Mouse (Mus musculus) layer of hippocampus, postnatal 36 days (tissue): ENCODE measurements around the gene Hhex. TPM values are rescaled to one million over a fixed set of nuclear protein-coding genes. Genes with fewer than 3 reads are reported as not detected.

Source experiments
- DNase-seq, 2 experiments: peaks; one replicate each; pipeline ENCODE4 v3.0.0; 2022
- total RNA-seq, 2 experiments: library from RNA; stranded (reverse); gene quantifications; 2 replicates each; pipeline ENCODE4 v1.2.3; 2021

Hhex gene
- total RNA-seq, 2 experiments from 2014 or later, result 1.1 to 1.2 TPM

DNA sequence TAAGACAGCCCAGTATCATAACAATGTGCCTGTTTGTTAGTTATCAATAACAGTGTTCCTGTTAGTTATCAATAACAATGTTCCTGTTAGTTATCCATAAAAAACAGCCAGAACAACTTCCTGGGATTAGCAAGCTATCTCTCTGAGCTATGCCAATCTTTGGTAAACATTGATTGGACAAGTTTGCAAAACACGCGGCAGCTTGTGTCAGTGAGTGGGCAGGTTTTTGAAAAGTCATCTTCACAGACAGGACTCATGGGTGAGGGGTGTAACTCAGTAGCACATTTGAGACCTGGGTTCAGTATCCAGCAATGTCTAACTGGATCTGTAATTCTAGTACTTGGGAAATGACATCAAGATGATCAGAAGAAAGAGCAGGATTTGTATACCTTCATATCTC, 20.9 kb downstream of the Hhex start:
- no peak for DNase-seq

DNA sequence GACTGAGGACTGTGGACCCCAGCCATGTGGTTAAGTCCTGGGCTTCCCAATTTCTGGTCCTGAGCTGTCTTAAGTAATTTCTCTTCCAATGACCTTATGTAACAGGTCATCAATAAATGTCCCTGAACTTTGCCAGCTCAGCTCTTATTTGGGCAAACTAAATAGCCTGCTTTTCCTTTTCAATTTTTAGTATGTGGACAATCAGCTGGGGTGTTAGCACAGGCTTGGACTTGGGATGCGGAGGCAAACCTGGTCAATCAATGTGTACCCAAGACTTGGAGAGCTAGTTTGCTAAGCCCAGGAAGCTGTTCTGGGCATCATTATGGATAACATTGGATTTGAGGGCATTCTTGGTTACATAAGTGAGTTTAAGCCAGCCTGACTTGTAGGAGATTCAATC, 21.4 kb downstream of the Hhex start:
- no peak for DNase-seq

DNA sequence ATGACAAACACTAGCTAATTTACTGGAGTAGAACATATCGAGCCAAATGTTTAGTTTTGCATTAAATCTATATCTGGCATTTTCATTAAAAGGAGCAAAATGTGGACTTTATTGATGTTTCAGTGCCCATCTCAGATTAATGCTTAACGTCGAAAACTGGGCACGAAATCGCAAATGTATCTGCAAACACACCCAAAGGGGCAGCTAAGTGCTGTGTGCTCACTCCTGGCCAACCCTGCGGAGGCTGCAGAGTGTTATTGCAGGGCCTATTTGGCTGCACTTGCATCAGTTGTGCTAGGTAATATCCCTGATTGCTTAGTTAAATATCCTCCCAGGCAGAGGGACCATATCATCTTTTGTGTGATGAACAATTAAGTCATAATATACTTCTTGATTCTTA, 23.4 kb downstream of the Hhex start:
- no peak for DNase-seq

DNA sequence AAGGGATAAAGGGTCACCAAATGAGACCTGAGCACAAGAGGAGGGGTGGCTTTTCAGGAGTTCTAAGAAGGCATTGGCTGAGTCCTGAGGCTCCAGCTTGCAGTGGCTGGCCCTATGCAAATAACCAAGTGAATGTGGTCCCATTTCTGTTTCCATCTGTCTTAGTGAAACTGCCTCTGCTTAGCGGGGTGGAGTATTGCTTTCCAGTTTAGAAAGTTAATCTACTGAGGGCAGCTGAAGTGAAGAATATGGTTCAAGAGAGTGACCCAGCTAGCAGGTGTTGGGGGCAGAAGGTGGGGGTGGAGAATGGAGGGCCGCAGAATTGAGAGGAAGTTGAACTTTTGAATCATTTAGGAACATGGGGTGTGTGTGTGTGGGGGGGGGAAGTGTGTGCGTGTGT, 31.8 kb downstream of the Hhex start:
- DNase-seq, result no peak

DNA sequence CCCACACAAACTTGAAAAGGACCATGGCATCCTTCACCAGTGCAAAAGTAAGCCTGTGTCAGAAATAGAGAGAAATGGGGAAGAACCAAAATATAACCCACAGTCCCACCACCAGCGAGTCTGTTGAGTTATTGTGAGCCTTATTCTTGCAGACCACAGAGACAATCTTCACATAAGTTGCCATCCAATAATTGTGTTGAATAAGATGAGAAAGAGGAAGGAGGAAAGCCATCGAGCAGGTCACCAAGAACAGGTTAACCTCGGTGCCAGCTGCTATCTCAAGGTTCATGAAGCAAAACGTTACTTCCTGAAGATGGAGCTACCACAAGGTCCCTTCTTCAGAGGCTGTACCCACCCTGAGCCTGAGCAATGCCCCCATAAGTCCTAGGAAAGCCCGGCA, 32.4 kb downstream of the Hhex start:
- no peak for DNase-seq

DNA sequence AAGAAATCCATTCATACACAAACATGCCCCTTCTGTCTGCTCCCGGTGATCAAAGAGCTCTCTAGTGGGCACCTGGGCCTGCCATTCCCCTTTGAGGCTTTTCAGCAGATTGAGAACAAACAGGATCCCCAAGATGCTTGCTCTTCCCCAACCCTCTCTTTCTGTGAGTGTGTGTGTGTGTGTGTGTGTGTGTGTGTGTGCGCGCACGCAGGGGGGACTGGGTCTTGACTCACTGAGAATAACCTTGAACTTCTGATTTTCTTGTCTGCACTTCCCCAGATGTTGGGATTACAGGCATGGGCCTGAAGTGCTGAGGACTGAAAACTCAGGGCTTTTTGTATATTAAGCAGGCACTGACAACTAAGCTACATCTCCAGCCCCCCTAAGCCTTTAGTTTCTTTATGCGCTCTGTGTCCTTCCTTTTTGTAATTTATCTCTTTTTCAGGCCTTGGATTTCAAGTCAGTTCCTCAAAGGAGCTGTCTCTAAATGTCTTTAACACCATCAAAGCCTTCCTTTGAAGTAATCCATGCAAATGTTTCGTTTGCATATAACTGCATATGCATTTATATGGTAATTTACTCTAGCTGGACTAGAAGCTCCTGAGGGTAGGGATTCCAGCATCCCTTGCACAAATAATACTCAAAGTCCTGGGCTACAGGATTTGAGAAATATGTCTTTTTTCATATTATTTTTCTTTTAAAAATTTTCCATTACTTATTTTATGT, 34.4 kb downstream of the Hhex start:
- DNase-seq, result no peak

DNA sequence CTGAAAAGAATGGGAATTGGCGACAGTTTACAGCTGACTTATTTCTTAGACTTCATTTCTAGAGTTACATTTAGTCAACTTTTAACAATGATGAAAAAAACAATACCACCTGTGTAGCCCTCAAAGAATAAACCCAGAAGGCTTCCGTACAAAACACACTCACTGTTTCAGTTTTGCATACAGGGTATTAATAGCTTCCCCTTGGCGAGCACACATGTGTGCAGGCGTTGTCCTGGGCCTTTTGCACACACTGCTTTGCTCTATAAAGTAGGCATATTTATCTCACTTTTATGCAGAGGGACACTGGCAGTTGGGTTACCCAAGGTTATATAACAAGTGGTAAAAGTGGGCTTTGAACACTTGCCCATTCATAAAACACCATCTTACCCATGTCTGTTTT, 37.1 kb downstream of the Hhex start:
- DNase-seq, result no peak

DNA sequence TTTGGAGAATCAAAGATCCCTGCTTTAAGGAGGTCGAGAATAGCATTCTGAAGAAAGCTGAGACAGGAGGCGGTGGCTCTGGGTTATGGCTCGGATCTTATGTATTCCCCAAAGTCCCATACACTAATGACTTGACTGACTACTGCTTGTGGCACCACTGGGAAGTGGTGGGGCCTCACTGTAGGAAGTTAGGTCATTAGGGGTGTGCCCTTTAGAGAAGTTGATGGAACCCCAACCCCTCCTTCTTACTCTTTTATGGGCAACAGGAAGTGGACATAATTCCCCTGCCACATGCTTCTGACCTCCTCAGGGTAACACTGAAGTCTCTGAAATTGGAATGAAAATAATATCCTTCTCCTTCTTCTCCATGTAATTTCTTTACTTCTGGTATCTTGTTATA, 38.0 kb downstream of the Hhex start:
- no peak for DNase-seq

DNA sequence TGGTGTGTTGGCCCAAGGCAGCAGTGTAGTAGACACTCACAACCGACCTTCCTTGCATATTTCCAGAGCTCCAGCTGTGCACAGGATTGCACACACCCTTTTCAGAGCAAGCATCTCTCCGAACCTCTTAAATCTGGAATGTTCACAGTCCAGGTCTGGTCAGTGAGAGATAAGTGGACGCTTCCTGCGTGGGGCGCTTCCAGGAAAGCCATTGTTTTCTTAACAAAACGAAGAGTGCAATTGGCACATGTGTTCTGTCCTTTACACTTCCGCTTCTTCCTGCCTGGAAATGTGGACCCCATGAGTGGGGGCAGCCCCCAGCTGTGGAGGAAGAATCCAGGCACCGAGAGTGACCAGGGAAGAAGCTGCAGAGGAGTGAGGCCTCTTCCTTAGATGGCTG, 47.1 kb downstream of the Hhex start:
- DNase-seq, result no peak

DNA sequence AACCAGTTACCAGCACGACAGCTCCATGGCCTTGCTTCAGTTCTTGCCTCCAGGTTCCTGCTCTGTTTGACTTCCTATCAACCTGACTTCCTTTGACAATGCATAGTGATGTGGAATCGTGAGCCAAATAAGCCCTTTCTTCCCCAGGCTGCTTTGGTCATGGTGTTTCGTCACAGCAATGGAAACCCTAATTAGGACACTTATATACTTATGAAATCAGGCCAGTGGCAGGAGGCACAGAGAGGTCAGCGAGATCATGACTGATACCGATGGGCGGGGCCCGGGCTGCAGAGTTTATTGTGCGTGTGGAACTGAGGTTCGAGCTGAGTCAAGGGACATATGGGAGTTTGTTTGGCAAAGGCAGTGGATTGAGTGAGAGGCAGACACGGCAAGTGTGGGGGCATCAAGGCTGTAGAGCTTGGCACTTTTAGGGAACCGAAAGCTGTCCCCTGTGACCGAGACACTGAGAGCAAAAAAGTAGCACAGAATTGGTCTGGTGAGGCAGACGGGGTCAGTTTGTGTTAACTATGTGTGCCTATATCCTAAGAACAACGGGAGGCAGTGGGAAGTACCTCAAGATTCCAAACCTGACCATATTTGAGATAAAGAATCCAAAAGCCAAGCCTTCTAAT, 48.1 kb downstream of the Hhex start:
- DNase-seq, result no peak

DNA sequence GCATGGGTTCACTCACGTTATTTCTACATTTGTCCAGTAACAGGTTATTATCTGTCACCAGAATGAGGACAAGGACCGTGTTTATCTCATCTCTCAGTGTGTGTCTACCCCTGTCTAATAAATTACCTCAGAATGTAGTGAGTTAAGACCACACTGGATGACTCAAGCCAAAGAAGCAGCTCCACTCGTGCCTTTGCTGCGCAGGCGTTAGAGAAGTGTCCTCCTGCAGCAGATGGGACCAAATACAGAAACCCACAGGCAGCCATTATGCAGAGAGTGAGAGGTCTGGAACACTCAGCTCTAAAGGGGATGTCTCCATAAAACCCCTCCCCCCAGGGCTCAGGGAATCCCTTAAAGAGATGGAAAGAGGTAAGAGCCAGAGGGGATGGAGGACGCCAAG, 50.2 kb downstream of the Hhex start:
- no peak for DNase-seq

DNA sequence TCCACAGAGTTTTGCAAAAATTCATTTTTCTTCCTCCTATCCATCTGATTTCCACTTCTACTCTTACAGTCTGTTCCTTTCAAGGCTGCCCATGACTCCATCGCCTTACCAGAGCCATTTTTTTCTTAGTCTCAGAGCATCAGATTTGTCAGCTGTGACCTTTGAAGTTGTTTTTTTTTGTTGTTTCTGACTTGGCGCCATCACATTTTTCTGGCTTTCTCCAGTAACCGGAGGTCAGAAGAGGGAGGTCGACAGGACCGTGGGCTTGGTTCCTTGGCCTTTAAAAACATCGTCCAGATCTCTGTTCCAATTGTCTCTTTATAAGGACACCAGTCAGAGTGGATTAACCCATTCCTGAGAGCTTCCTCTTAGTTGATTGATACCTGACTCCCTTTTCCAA, 52.2 kb downstream of the Hhex start:
- DNase-seq, result no peak

DNA sequence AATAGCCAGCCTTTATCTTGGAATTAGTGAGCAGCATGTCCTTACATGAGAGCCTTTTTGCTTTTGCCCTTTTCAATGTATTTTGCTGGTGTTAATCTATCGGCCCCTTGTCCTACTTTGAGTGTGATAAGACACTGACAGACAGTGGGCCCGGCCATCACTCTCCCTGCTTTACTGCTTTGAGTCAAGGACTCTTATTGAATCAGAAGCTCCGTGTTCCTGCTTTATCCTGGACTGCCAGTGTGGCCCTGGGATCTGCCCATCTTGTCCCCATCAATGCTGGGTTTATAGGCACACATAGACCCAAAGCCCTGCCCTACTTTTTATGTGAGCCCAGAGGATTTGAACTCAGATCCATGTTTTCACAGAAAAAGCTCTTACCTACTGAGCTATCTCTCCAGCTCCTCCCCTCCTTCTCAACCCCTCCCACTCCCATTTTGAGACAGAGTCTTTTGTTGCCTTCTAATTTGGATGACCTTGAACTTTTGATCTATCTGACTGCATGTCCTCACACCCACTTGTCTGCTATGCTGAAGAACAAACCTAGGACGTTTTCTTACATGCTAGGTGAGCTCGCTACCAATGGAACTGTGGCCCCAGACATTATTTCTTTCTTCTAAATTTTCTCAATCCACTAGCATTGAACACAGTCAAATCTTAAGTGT, 53.3 kb downstream of the Hhex start:
- no peak for DNase-seq

DNA sequence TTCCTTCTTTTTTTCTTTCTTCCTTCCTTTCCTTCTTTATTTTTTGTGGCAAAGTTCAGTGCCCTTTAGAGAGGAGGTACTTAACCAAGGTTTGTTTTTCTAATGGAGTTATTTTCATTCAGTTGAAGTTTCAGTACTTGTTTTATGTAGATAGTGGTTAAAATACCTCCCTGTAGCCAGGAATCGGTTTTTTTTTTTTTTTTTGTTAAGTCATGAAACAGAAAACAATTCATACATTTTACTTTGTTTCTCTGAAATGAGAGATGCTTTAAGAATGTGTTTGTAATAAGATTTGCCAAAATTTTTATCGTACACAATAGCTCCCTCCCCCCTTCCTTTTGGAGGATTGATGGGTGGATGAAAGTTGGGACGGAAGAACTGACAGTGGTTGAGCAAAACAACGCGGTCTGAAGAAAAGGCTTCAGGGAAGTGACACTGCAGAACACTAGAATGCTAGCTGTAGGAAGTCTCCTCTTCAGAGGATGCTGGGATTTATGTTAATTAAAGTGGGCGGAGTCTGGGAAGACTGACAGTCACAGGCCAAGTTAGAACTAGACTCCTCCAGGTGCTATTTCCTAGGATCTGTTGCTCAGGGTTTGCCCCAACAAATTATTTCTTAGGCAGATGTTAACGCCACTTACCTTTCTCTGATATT, 54.1 kb downstream of the Hhex start:
- DNase-seq, result no peak

Other genes starting within 250 kb of the Hhex start
- gene March5, start 227.3 kb upstream of the Hhex start, total RNA-seq, result 10 to 100 TPM; 84.4 to 87.6 TPM
- 10 to 100 TPM; 73.2 to 80.7 TPM for gene Cpeb3, start 226.2 kb upstream of the Hhex start, total RNA-seq
- 10 to 100 TPM; 37.8 to 37.9 TPM for gene Ide, start 97.0 kb upstream of the Hhex start, total RNA-seq
- 1 to 10 TPM; 1.3 to 1.4 TPM for gene Kif11, start 58.4 kb upstream of the Hhex start, total RNA-seq
- 10 to 100 TPM; 48.1 to 52.3 TPM for gene Exoc6, start 115.6 kb downstream of the Hhex start, total RNA-seq